Mouse (Mus musculus): ENCODE data around the gene Rnase9. TPM values are rescaled to one million over a fixed set of nuclear protein-coding genes. Genes with fewer than 3 reads are reported as not detected.

Rnase9 gene
- polyA plus RNA-seq, 1 experiment from 2014 or later: not detected

- no peak overlapping the region for H3K9ac ChIP-seq (replicated peaks; ENCODE audit: low read depth, low read length)
- H3K4me1 ChIP-seq (replicated peaks; ENCODE audit: control insufficient read depth, insufficient read depth, low read length): peaks cover 5% of the 10 kb centered on the region
- ATAC-seq: no peak
- H3K27ac ChIP-seq (ENCODE audit: low read length): no peak overlapping the region
- 18% methylated on average over 13 of the region's 13 CpGs for WGBS
- H3K36me3 ChIP-seq (ENCODE audit: control insufficient read depth, insufficient read depth): no peaks in the 10 kb centered on the region
- no peak overlapping the region for H3K4me3 ChIP-seq (replicated peaks; ENCODE audit: low read length)
- 0 out of 2 replicates have a peak, but pooled peaks cover 2% of the 10 kb centered on the region for H3K27me3 ChIP-seq (replicated peaks; ENCODE audit: control insufficient read depth, insufficient read depth, low read length)
- H3K9me3 ChIP-seq (ENCODE audit: control insufficient read depth, low read length): no peaks in the 10 kb centered on the region
- peak overlapping the region; percentile 13; the same call in 1 of the 2 replicates for H3K4me2 ChIP-seq (ENCODE audit: low read length)
These were observed 12.9 kb upstream of the Rnase9 start for GRCm38 (mm10) chr14:51054243-51055237.

GRCm38 (mm10) chr14:51053176-51053575 is 11.5 kb upstream of the Rnase9 start:
- no peak overlapping the region for H3K4me3 ChIP-seq (replicated peaks; ENCODE audit: low read length)
- no peak overlapping the region for H3K4me2 ChIP-seq (ENCODE audit: low read length)
- H3K4me1 ChIP-seq (replicated peaks; ENCODE audit: control insufficient read depth, insufficient read depth, low read length): peaks cover 5% of the 10 kb centered on the region
- H3K36me3 ChIP-seq (ENCODE audit: control insufficient read depth, insufficient read depth): no peaks in the 10 kb centered on the region
- no peak overlapping the region for H3K9ac ChIP-seq (replicated peaks; ENCODE audit: low read depth, low read length)
- no peak for ATAC-seq
- H3K9me3 ChIP-seq (ENCODE audit: control insufficient read depth, low read length): no peaks in the 10 kb centered on the region
- 49% methylated on average over 5 of the region's 5 CpGs for WGBS
- H3K27ac ChIP-seq (ENCODE audit: low read length): no peak overlapping the region
- 0 out of 2 replicates have a peak, but pooled peaks cover 2% of the 10 kb centered on the region for H3K27me3 ChIP-seq (replicated peaks; ENCODE audit: control insufficient read depth, insufficient read depth, low read length)

- no peak overlapping the region for H3K4me3 ChIP-seq (replicated peaks; ENCODE audit: low read length)
- H3K4me1 ChIP-seq (replicated peaks; ENCODE audit: control insufficient read depth, insufficient read depth, low read length): peaks cover 5% of the 10 kb centered on the region
- no peak overlapping the region for H3K4me2 ChIP-seq (ENCODE audit: low read length)
- H3K27me3 ChIP-seq (replicated peaks; ENCODE audit: control insufficient read depth, insufficient read depth, low read length): 0 out of 2 replicates have a peak, but pooled peaks cover 2% of the 10 kb centered on the region
- no peak for ATAC-seq
- no peaks in the 10 kb centered on the region for H3K36me3 ChIP-seq (ENCODE audit: control insufficient read depth, insufficient read depth)
- no peaks in the 10 kb centered on the region for H3K9me3 ChIP-seq (ENCODE audit: control insufficient read depth, low read length)
- no peak overlapping the region for H3K27ac ChIP-seq (ENCODE audit: low read length)
- no peak overlapping the region for H3K9ac ChIP-seq (replicated peaks; ENCODE audit: low read depth, low read length)
- WGBS: 43% methylated on average over 5 of the region's 5 CpGs
These were observed 10.3 kb upstream of the Rnase9 start for GRCm38 (mm10) chr14:51051941-51052340.

- no peak within 1 kb of the TSS for H3K4me3 ChIP-seq (replicated peaks; ENCODE audit: low read length)
- no peak within 1 kb of the TSS for H3K9ac ChIP-seq (replicated peaks; ENCODE audit: low read depth, low read length)
- H3K4me1 ChIP-seq (replicated peaks; ENCODE audit: control insufficient read depth, insufficient read depth, low read length): peaks cover 5% of the 10 kb centered on the region
- H3K36me3 ChIP-seq (ENCODE audit: control insufficient read depth, insufficient read depth): no peaks in the 10 kb centered on the region
- H3K4me2 ChIP-seq (ENCODE audit: low read length): no peak within 1 kb of the TSS
- H3K9me3 ChIP-seq (ENCODE audit: control insufficient read depth, low read length): no peaks in the 10 kb centered on the region
- no peak within 1 kb of the TSS for H3K27ac ChIP-seq (ENCODE audit: low read length)
- WGBS: 89% methylated on average over 2 of the region's 2 CpGs
- no peak for ATAC-seq
- H3K27me3 ChIP-seq (replicated peaks; ENCODE audit: control insufficient read depth, insufficient read depth, low read length): 0 out of 2 replicates have a peak, but pooled peaks cover 2% of the 10 kb centered on the region
These were observed 8.4 kb upstream of the Rnase9 start, which contains the start of gene Rnase11 for GRCm38 (mm10) chr14:51050063-51050462. Rnase11 (minus strand) TSS chr14:51050163.

GRCm38 (mm10) chr14:51047846-51048245 is 6.2 kb upstream of the Rnase9 start:
- H3K9ac ChIP-seq (replicated peaks; ENCODE audit: low read depth, low read length): no peak overlapping the region
- no peaks in the 10 kb centered on the region for H3K27me3 ChIP-seq (replicated peaks; ENCODE audit: control insufficient read depth, insufficient read depth, low read length)
- WGBS: 74% methylated on average over 5 of the region's 5 CpGs
- H3K27ac ChIP-seq (ENCODE audit: low read length): no peak overlapping the region
- H3K4me2 ChIP-seq (ENCODE audit: low read length): no peak overlapping the region
- H3K9me3 ChIP-seq (ENCODE audit: control insufficient read depth, low read length): no peaks in the 10 kb centered on the region
- H3K4me1 ChIP-seq (replicated peaks; ENCODE audit: control insufficient read depth, insufficient read depth, low read length): no peaks in the 10 kb centered on the region
- ATAC-seq: no peak
- H3K36me3 ChIP-seq (ENCODE audit: control insufficient read depth, insufficient read depth): no peaks in the 10 kb centered on the region
- H3K4me3 ChIP-seq (replicated peaks; ENCODE audit: low read length): no peak overlapping the region

GRCm38 (mm10) chr14:51036214-51036613 is 5.5 kb downstream of the Rnase9 start:
- no peak for ATAC-seq
- WGBS: 78% methylated on average over 4 of the region's 4 CpGs

GRCm38 (mm10) chr14:51035206-51035605 is 6.5 kb downstream of the Rnase9 start:
- WGBS: 73% methylated on average over 1 of the region's 1 CpGs
- Histone ChIP-seq H3K4me1 (replicated peaks; ENCODE audit: control insufficient read depth, insufficient read depth, low read length) (no peaks in the 10 kb centered on the region), H3K27me3 (replicated peaks; ENCODE audit: control insufficient read depth, insufficient read depth, low read length) (no peaks in the 10 kb centered on the region), H3K36me3 (ENCODE audit: control insufficient read depth, insufficient read depth) (no peaks in the 10 kb centered on the region), H3K9me3 (ENCODE audit: control insufficient read depth, low read length) (no peaks in the 10 kb centered on the region), H3K4me2 (ENCODE audit: low read length) (no peak overlapping the region), H3K27ac (ENCODE audit: low read length) (no peak overlapping the region), H3K4me3 (replicated peaks; ENCODE audit: low read length) (no peak overlapping the region), H3K9ac (replicated peaks; ENCODE audit: low read depth, low read length) (no peak overlapping the region)
- no peak for ATAC-seq

More at GRCm38 (mm10) chr14:51036214-51036613, 5.5 kb downstream of the Rnase9 start:
- no peak overlapping the region for H3K27ac ChIP-seq (ENCODE audit: low read length)
- no peaks in the 10 kb centered on the region for H3K36me3 ChIP-seq (ENCODE audit: control insufficient read depth, insufficient read depth)
- no peak overlapping the region for H3K4me3 ChIP-seq (replicated peaks; ENCODE audit: low read length)
- H3K4me1 ChIP-seq (replicated peaks; ENCODE audit: control insufficient read depth, insufficient read depth, low read length): no peaks in the 10 kb centered on the region
- no peak overlapping the region for H3K4me2 ChIP-seq (ENCODE audit: low read length)
- H3K9ac ChIP-seq (replicated peaks; ENCODE audit: low read depth, low read length): no peak overlapping the region
- no peaks in the 10 kb centered on the region for H3K27me3 ChIP-seq (replicated peaks; ENCODE audit: control insufficient read depth, insufficient read depth, low read length)
- no peaks in the 10 kb centered on the region for H3K9me3 ChIP-seq (ENCODE audit: control insufficient read depth, low read length)

- no peak overlapping the region for H3K9ac ChIP-seq (replicated peaks; ENCODE audit: low read depth, low read length)
- H3K27me3 ChIP-seq (replicated peaks; ENCODE audit: control insufficient read depth, insufficient read depth, low read length): no peaks in the 10 kb centered on the region
These were observed 14.1 kb downstream of the Rnase9 start for GRCm38 (mm10) chr14:51027387-51028155.

More at GRCm38 (mm10) chr14:51027387-51028155, 14.1 kb downstream of the Rnase9 start:
- ATAC-seq: no peak
- H3K27ac ChIP-seq (ENCODE audit: low read length): no peak overlapping the region
- H3K9me3 ChIP-seq (ENCODE audit: control insufficient read depth, low read length): no peaks in the 10 kb centered on the region
- no peaks in the 10 kb centered on the region for H3K4me1 ChIP-seq (replicated peaks; ENCODE audit: control insufficient read depth, insufficient read depth, low read length)
- no peak overlapping the region for H3K4me3 ChIP-seq (replicated peaks; ENCODE audit: low read length)
- H3K4me2 ChIP-seq (ENCODE audit: low read length): no peak overlapping the region
- H3K36me3 ChIP-seq (ENCODE audit: control insufficient read depth, insufficient read depth): no peaks in the 10 kb centered on the region
- WGBS: 55% methylated on average over 3 of the region's 3 CpGs
